Mouse (Mus musculus) liver, embryonic 11.5 days (tissue): ENCODE measurements at regions not wholly inside any gene's neighbourhood (a gene's known extent, or its start where the extent isn't known, plus 50 kb on each side); places are given as distances from the start of the nearest gene placed in this dataset.

Source experiments
- ATAC-seq: fragments of 200-750 bp; cut with Nextera tagmentation; replicated peaks from 2 replicates; pipeline ENCODE4 v1.8.0; 2017; ENCODE audit warnings: moderate number of reproducible peaks, mild to moderate bottlenecking, moderate TSS enrichment, moderate library complexity; ENCODE audit not compliant: low FRiP score
- DNase-seq: peaks from one replicate; pipeline ENCODE4 v3.0.0-alpha.2; 2017; ENCODE audit warnings: low spot score
- H3K27ac ChIP-seq: fragments of 300-500 bp; sonication (generic); 2 replicates; pipeline ENCODE4 v1.5.1; 2014; ENCODE audit warnings: mild to moderate bottlenecking, low read depth, low read length, control low read depth
- H3K27me3 ChIP-seq: fragments of 300-500 bp; sonication (generic); replicated peaks from 2 replicates; pipeline ENCODE4 v1.6.1; 2014; ENCODE audit warnings: low read length, mixed read lengths; ENCODE audit not compliant: control insufficient read depth, insufficient read depth
- H3K36me3 ChIP-seq: fragments of 300-500 bp; sonication (generic); 2 replicates; pipeline ENCODE4 v1.6.1; 2014; ENCODE audit warnings: mild to moderate bottlenecking, low read length, moderate library complexity, mixed read lengths; ENCODE audit not compliant: control insufficient read depth, insufficient read depth
- H3K4me1 ChIP-seq: fragments of 300-500 bp; sonication (generic); replicated peaks from 2 replicates; pipeline ENCODE4 v1.6.1; 2014; ENCODE audit warnings: low read length, mixed read lengths; ENCODE audit not compliant: control insufficient read depth, insufficient read depth
- H3K4me2 ChIP-seq: fragments of 300-500 bp; sonication (generic); 2 replicates; pipeline ENCODE4 v1.6.1; 2014; ENCODE audit warnings: mild to moderate bottlenecking, control low read depth, moderate library complexity
- H3K4me3 ChIP-seq: fragments of 300-500 bp; sonication (generic); 2 replicates; pipeline ENCODE4 v1.5.1; 2014; ENCODE audit warnings: low read depth, low read length, control low read depth
- H3K9ac ChIP-seq: fragments of 300-500 bp; sonication (generic); 2 replicates; pipeline ENCODE4 v1.6.1; 2014; ENCODE audit warnings: low read depth, low read length, control low read depth
- H3K9me3 ChIP-seq: fragments of 300-500 bp; sonication (generic); 2 replicates; pipeline ENCODE4 v1.6.1; 2016; ENCODE audit warnings: low read length, inconsistent platforms, mixed read lengths; ENCODE audit not compliant: control insufficient read depth
- WGBS: fragments of 180-500 bp; shearing (Covaris S2); extraction: QIAGEN DNeasy Blood & Tissue Kit; methylation state at CpG from one replicate; pipeline ENCODE4 v1.1.7; 2014; 5-methylcytosine and 5-hydroxymethylcytosine counted together

- no peak overlapping the region for H3K4me2 ChIP-seq
- no peaks in the 10 kb centered on the region for H3K27me3 ChIP-seq
- no peak for DNase-seq
- no peak overlapping the region for H3K9ac ChIP-seq
- no peak overlapping the region for H3K27ac ChIP-seq
- H3K4me3 ChIP-seq = no peak overlapping the region
- 88% methylated on average over 2 of the region's 2 CpGs for whole genome bisulfite sequencing
- no peak for ATAC-seq
- H3K9me3 ChIP-seq = no peaks in the 10 kb centered on the region
- H3K36me3 ChIP-seq = no peaks in the 10 kb centered on the region
- no peaks in the 10 kb centered on the region for H3K4me1 ChIP-seq
Observed at GRCm38 (mm10) chr10:96925771-96926170, 309.0 kb downstream of the Btg1 start.

GRCm38 (mm10) chr10:96934661-96935060 is 317.9 kb downstream of the Btg1 start:
- H3K4me1 ChIP-seq = no peaks in the 10 kb centered on the region
- no peak for ATAC-seq
- DNase-seq = no peak
- 71% methylated on average over 4 of the region's 4 CpGs for WGBS
- H3K9ac ChIP-seq = no peak overlapping the region
- no peak overlapping the region for H3K4me3 ChIP-seq
- H3K9me3 ChIP-seq = no peaks in the 10 kb centered on the region
- no peaks in the 10 kb centered on the region for H3K36me3 ChIP-seq
- H3K4me2 ChIP-seq = no peak overlapping the region
- no peaks in the 10 kb centered on the region for H3K27me3 ChIP-seq
- no peak overlapping the region for H3K27ac ChIP-seq

- Histone ChIP-seq H3K27ac (no peak overlapping the region), H3K4me2 (no peak overlapping the region), H3K4me1 (no peaks in the 10 kb centered on the region), H3K9me3 (no peaks in the 10 kb centered on the region), H3K36me3 (no peaks in the 10 kb centered on the region), H3K9ac (no peak overlapping the region), H3K4me3 (no peak overlapping the region), H3K27me3 (no peaks in the 10 kb centered on the region)
- DNase-seq (no peak), ATAC-seq (no peak)
- 83% methylated on average over 6 of the region's 6 CpGs for WGBS
Observed at GRCm38 (mm10) chr10:96940887-96941518, 324.2 kb downstream of the Btg1 start.

GRCm38 (mm10) chr10:96944229-96944628 is 327.4 kb downstream of the Btg1 start:
- Histone ChIP-seq H3K9me3 (no peaks in the 10 kb centered on the region), H3K4me1 (no peaks in the 10 kb centered on the region), H3K27me3 (no peaks in the 10 kb centered on the region), H3K27ac (no peak overlapping the region), H3K36me3 (no peaks in the 10 kb centered on the region), H3K9ac (no peak overlapping the region), H3K4me2 (no peak overlapping the region), H3K4me3 (no peak overlapping the region)
- ATAC-seq (no peak), DNase-seq (no peak)
- 87% methylated on average over 7 of the region's 7 CpGs for WGBS

GRCm38 (mm10) chr10:96947971-96948370 is 331.2 kb downstream of the Btg1 start:
- H3K4me1 ChIP-seq = no peaks in the 10 kb centered on the region
- H3K9me3 ChIP-seq = no peaks in the 10 kb centered on the region
- DNase-seq = no peak
- 79% methylated on average over 3 of the region's 3 CpGs for WGBS
- no peak overlapping the region for H3K9ac ChIP-seq
- H3K36me3 ChIP-seq = no peaks in the 10 kb centered on the region
- no peak overlapping the region for H3K4me3 ChIP-seq
- ATAC-seq = no peak
- no peak overlapping the region for H3K27ac ChIP-seq
- no peak overlapping the region for H3K4me2 ChIP-seq
- no peaks in the 10 kb centered on the region for H3K27me3 ChIP-seq

GRCm38 (mm10) chr10:96948871-96949270 is 332.1 kb downstream of the Btg1 start:
- WGBS = 65% methylated on average over 2 of the region's 2 CpGs
- Histone ChIP-seq H3K4me1 (no peaks in the 10 kb centered on the region), H3K4me2 (no peak overlapping the region), H3K27ac (no peak overlapping the region), H3K27me3 (no peaks in the 10 kb centered on the region), H3K36me3 (no peaks in the 10 kb centered on the region), H3K4me3 (no peak overlapping the region), H3K9ac (no peak overlapping the region), H3K9me3 (no peaks in the 10 kb centered on the region)
- ATAC-seq = no peak
- DNase-seq = no peak

- Histone ChIP-seq H3K9me3 (no peaks in the 10 kb centered on the region), H3K4me3 (no peak overlapping the region), H3K9ac (no peak overlapping the region), H3K27ac (no peak overlapping the region), H3K4me2 (no peak overlapping the region), H3K36me3 (no peaks in the 10 kb centered on the region), H3K4me1 (no peaks in the 10 kb centered on the region), H3K27me3 (no peaks in the 10 kb centered on the region)
- DNase-seq (no peak), ATAC-seq (no peak)
- WGBS = 47% methylated on average over 12 of the region's 12 CpGs
Observed at GRCm38 (mm10) chr10:96955036-96955775, 338.4 kb downstream of the Btg1 start.

- Histone ChIP-seq H3K27me3 (no peaks in the 10 kb centered on the region), H3K9me3 (no peaks in the 10 kb centered on the region), H3K4me3 (no peak overlapping the region), H3K36me3 (no peaks in the 10 kb centered on the region), H3K9ac (no peak overlapping the region), H3K4me2 (no peak overlapping the region), H3K27ac (no peak overlapping the region), H3K4me1 (no peaks in the 10 kb centered on the region)
- no peak for ATAC-seq
- DNase-seq = no peak
- WGBS = 57% methylated on average over 16 of the region's 16 CpGs
Observed at GRCm38 (mm10) chr10:96955776-96956448, 339.1 kb downstream of the Btg1 start.
